In genomic region chr14:57908431-57908830, GRCm38 (mm10) we compare ENCODE assay signal across 10 mouse cellular contexts. TPM values are rescaled to one million over a fixed set of nuclear protein-coding genes. Genes with fewer than 3 reads are reported as not detected.
DNase-seq lines count a peak whose midpoint lies in the region; ATAC-seq and TF ChIP-seq lines count a peak whose summit lies in the region.
"Had no signal": no experiment of that assay in that cellular context is flagged by ENCODE, and none has a peak within 500 bp of the region (broad histone marks: within the 10 kb centered on the region; RNA-seq: fewer than 3 reads in every experiment).

No protein-coding gene starts in this region.

- H3K4me1 ChIP-seq in ES-E14 (ENCODE audit: control insufficient read depth in 2 of 2, insufficient read depth in 2 of 2, low read length in 2 of 2, poor library complexity in 1 of 2), result peaks cover 18 to 19% of the 10 kb centered on the region in 2 experiments
- H3K4me1 ChIP-seq in intestine, embryonic 15.5 days (replicated peaks), result no peaks in the 10 kb centered on the region
- peaks cover 5% of the 10 kb centered on the region; the same call in 1 of the 2 replicates for H3K4me1 ChIP-seq in forebrain, embryonic 15.5 days

- 56% methylated on average over 2 of the region's 2 CpGs for WGBS in intestine, embryonic 15.5 days
- WGBS in forebrain, embryonic 15.5 days, result 70% methylated on average over 2 of the region's 2 CpGs

- no peak overlapping the region for H3K9ac ChIP-seq in ES-E14 (ENCODE audit: insufficient read depth, low read depth, low read length, poor library complexity, severe bottlenecking)
- H3K9ac ChIP-seq in intestine, embryonic 15.5 days, result no peak overlapping the region
- no peak overlapping the region for H3K9ac ChIP-seq in forebrain, embryonic 15.5 days (replicated peaks)
- H3K9ac ChIP-seq: forebrain, postnatal 0 days had no signal

- H3K27me3 ChIP-seq in intestine, embryonic 15.5 days (replicated peaks), result no peaks in the 10 kb centered on the region
- no peaks in the 10 kb centered on the region for H3K27me3 ChIP-seq in forebrain, embryonic 15.5 days

- intact Hi-C loops in left cerebral cortex, adult 2 months (cut with DNase I), result loop anchor here (5.0 to 10.0 kb wide), 2 partner anchors 111 to 534 kb away; partner anchors contain the start of gene Sap18

- DNase-seq in left cerebral cortex, adult 2 months (ENCODE audit: extremely low spot score in 1 of 2, low spot score in 2 of 2), result no peak
- DNase-seq in left cerebral cortex, adult 9 months (ENCODE audit: low spot score in 2 of 2), result no peak
- DNase-seq in ES-E14 (ENCODE audit: low read depth, low spot score), result no peak
- peak; percentile 73 for DNase-seq in thymus, postnatal 0 days (ENCODE audit: low spot score)
- DNase-seq in right cerebral cortex, adult 18-20 months, result no peak
- no peak for DNase-seq in frontal cortex, postnatal 14 days (ENCODE audit: low spot score in 2 of 2)
- DNase-seq: forebrain, postnatal 0 days; kidney, postnatal 36 days had no signal

- no peaks in the 10 kb centered on the region for H3K9me3 ChIP-seq in ES-E14 (ENCODE audit: control insufficient read depth, insufficient read depth, low read depth, low read length)
- no peaks in the 10 kb centered on the region for H3K9me3 ChIP-seq in intestine, embryonic 15.5 days
- H3K9me3 ChIP-seq in forebrain, embryonic 15.5 days, result no peaks in the 10 kb centered on the region

- ATAC-seq in intestine, embryonic 15.5 days, result 0 out of 2 replicates have a peak, but pooled peaks have one; percentile 41
- no peak for ATAC-seq in forebrain, embryonic 15.5 days (replicated peaks)
- ATAC-seq: forebrain, postnatal 0 days had no signal

- H3K27ac ChIP-seq in left cerebral cortex, adult 2 months, result peak overlapping the region; percentile 63
- H3K27ac ChIP-seq in ES-E14 (ENCODE audit: insufficient read depth, low read depth, low read length, poor library complexity, severe bottlenecking), result peak overlapping the region; percentile 41
- no peak overlapping the region for H3K27ac ChIP-seq in intestine, embryonic 15.5 days
- no peak overlapping the region for H3K27ac ChIP-seq in forebrain, embryonic 15.5 days (replicated peaks)

- no peaks in the 10 kb centered on the region for H3K36me3 ChIP-seq in ES-E14 (ENCODE audit: control insufficient read depth, insufficient read depth, low read length, poor library complexity, severe bottlenecking)
- H3K36me3 ChIP-seq in intestine, embryonic 15.5 days, result no peaks in the 10 kb centered on the region
- no peaks in the 10 kb centered on the region for H3K36me3 ChIP-seq in forebrain, embryonic 15.5 days

- H3K4me2 ChIP-seq in intestine, embryonic 15.5 days (replicated peaks), result no peak overlapping the region
- no peak overlapping the region for H3K4me2 ChIP-seq in forebrain, embryonic 15.5 days (replicated peaks)

- in situ Hi-C loops in ES-E14 (cut with MboI; ENCODE audit: low sequenced_read_pairs in 2 of 2, unreplicated experiment in 2 of 2), result loop anchor here in 1 of 2 experiments (25.0 kb wide), 1 partner anchor 221 kb away; no protein-coding TSS in a partner anchor

- no peak overlapping the region for H3K4me3 ChIP-seq in left cerebral cortex, adult 2 months
- no peak overlapping the region for H3K4me3 ChIP-seq in ES-E14 (ENCODE audit: insufficient read depth in 1 of 2, low read depth in 1 of 2, low read length in 2 of 2, poor library complexity in 1 of 2, severe bottlenecking in 1 of 2)
- H3K4me3 ChIP-seq in intestine, embryonic 15.5 days (replicated peaks), result no peak overlapping the region
- no peak overlapping the region for H3K4me3 ChIP-seq in forebrain, embryonic 15.5 days

- no peak for TF ChIP-seq CTCF in left cerebral cortex, adult 2 months (IDR thresholded peaks at IDR 0.05)

TF ChIP-seq in ES-E14, 5 proteins besides CTCF, POLR2A, EP300 and RAD21:
- TF ChIP-seq HCFC1 (IDR thresholded peaks at IDR 0.05; ENCODE audit: borderline replicate concordance, insufficient read depth, low read length) (no peak), ZNF384 (IDR thresholded peaks at IDR 0.05; ENCODE audit: low read depth, low read length) (no peak), MAFK (IDR thresholded peaks at IDR 0.05; ENCODE audit: insufficient read depth, low read depth, low read length) (no peak)

RNA-seq across cellular contexts. Expression of gene Zdhhc20, which starts 18.4 kb away (rescaled TPM):
- total RNA-seq in left cerebral cortex, adult 2 months (2021), result 10 to 100 TPM; 35.2 to 37.4 TPM
- total RNA-seq in ES-E14 (2012; rRNA removed), result 22.7 and 35.1 TPM in 2 replicates
- polyA plus RNA-seq in intestine, embryonic 15.5 days (2015; fragmentation: Nextera tagmentation; extraction: Ambion mirVana), result 55.3 and 61.6 TPM in 2 replicates
- 48.6 and 62.0 TPM in 2 replicates for polyA plus RNA-seq in thymus, postnatal 0 days (2015; fragmentation: Nextera tagmentation; extraction: Ambion mirVana)
- 46.7 and 50.8 TPM in 2 replicates for polyA plus RNA-seq in forebrain, embryonic 15.5 days (2015; fragmentation: Nextera tagmentation; extraction: Ambion mirVana)

Comparison
In these comparisons a context has a peak if more than half of its experiments do, and no peak if none do; other contexts are left out.
1. H3K27ac ChIP-seq: peak in left cerebral cortex, adult 2 months (single experiment) and ES-E14 (single experiment); none in intestine, embryonic 15.5 days (single experiment) and forebrain, embryonic 15.5 days (single experiment).